Mouse (Mus musculus): ENCODE data around the gene Hypk. TPM values are rescaled to one million over a fixed set of nuclear protein-coding genes. Genes with fewer than 3 reads are reported as not detected.
"Not testable (repeated sequence)": the region's sequence is repeated elsewhere in the genome, so short reads cannot be mapped to it uniquely, and the experiment has no call there.

Gene Hypk
- polyA plus RNA-seq, 1 experiment, result 3.2 TPM

- not testable (repeated sequence) for H3K27me3 ChIP-seq (ENCODE audit: control insufficient read depth, insufficient read depth, low read length); H3K4me1 ChIP-seq (ENCODE audit: control insufficient read depth, insufficient read depth, insufficient read length); H3K36me3 ChIP-seq (ENCODE audit: control insufficient read depth, insufficient read depth, low read length)
- Histone ChIP-seq H3K27ac (ENCODE audit: insufficient read depth, low read length) (peak within 1 kb of the TSS; percentile 89), H3K4me3 (ENCODE audit: extremely low read depth, insufficient read depth, insufficient read length) (peak within 1 kb of the TSS; percentile 81)
- peak; percentile 70 to 78 for DNase-seq (ENCODE audit: low read depth in 1 of 2, low spot score in 2 of 2)
- WGBS, result 3% methylated on average over 42 of the region's 42 CpGs
- TF ChIP-seq POLR2A (IDR thresholded peaks at IDR 0.05; ENCODE audit: low read depth, low read length), result peak; percentile 94
Measured at GRCm38 (mm10) chr2:121505942-121506882, 53.1 kb downstream of the Hypk start, which contains the start of the genes Mfap1a and Wdr76. Gene Mfap1a, minus strand, starts transcription at chr2:121506665. Gene Wdr76, plus strand, starts transcription at chr2:121506723.

GRCm38 (mm10) chr2:121507173-121507950 lies 54.3 kb downstream of the Hypk start:
- 5% methylated on average over 12 of the region's 12 CpGs for WGBS
- peaks cover 7% of the 10 kb centered on the region; the same call in 1 of the 2 replicates for H3K4me1 ChIP-seq (ENCODE audit: control insufficient read depth, insufficient read depth, insufficient read length)

GRCm38 (mm10) chr2:121507951-121508330 lies 54.9 kb downstream of the Hypk start:
- no peak overlapping the region for H3K27ac ChIP-seq (ENCODE audit: insufficient read depth, low read length)

More at GRCm38 (mm10) chr2:121507173-121507950, 54.3 kb downstream of the Hypk start:
- no peaks in the 10 kb centered on the region for H3K27me3 ChIP-seq (ENCODE audit: control insufficient read depth, insufficient read depth, low read length)
- peak overlapping the region; percentile 48 for H3K4me3 ChIP-seq (ENCODE audit: extremely low read depth, insufficient read depth, insufficient read length)
- no peak overlapping the region for H3K27ac ChIP-seq (ENCODE audit: insufficient read depth, low read length)
- H3K36me3 ChIP-seq (ENCODE audit: control insufficient read depth, insufficient read depth, low read length), result peaks cover 3% of the 10 kb centered on the region; the same call in 1 of the 2 replicates
- no peak for DNase-seq (ENCODE audit: low read depth in 1 of 2, low spot score in 2 of 2)
- no peak for TF ChIP-seq POLR2A (IDR thresholded peaks at IDR 0.05; ENCODE audit: low read depth, low read length)
- TF ChIP-seq CTCF (IDR thresholded peaks at IDR 0.05; ENCODE audit: extremely low read depth, insufficient read depth, insufficient read length, insufficient replicate concordance), result no peak

More at GRCm38 (mm10) chr2:121507951-121508330, 54.9 kb downstream of the Hypk start:
- DNase-seq (ENCODE audit: low read depth in 1 of 2, low spot score in 2 of 2), result no peak
- H3K36me3 ChIP-seq (ENCODE audit: control insufficient read depth, insufficient read depth, low read length), result peaks cover 3% of the 10 kb centered on the region; the same call in 1 of the 2 replicates
- 76% methylated on average over 2 of the region's 2 CpGs for WGBS
- H3K27me3 ChIP-seq (ENCODE audit: control insufficient read depth, insufficient read depth, low read length), result no peaks in the 10 kb centered on the region
- no peak overlapping the region for H3K4me3 ChIP-seq (ENCODE audit: extremely low read depth, insufficient read depth, insufficient read length)
- H3K4me1 ChIP-seq (ENCODE audit: control insufficient read depth, insufficient read depth, insufficient read length), result peaks cover 7% of the 10 kb centered on the region; the same call in 1 of the 2 replicates
- TF ChIP-seq POLR2A (IDR thresholded peaks at IDR 0.05; ENCODE audit: low read depth, low read length) (no peak), CTCF (IDR thresholded peaks at IDR 0.05; ENCODE audit: extremely low read depth, insufficient read depth, insufficient read length, insufficient replicate concordance) (no peak)

Other genes starting within 250 kb of the Hypk start
- gene Trp53bp1, start 181.9 kb upstream of the Hypk start, polyA plus RNA-seq (2012; rRNA removed), result 16.5 and 21.1 TPM in 2 replicates
- gene Map1a, start 163.7 kb upstream of the Hypk start, polyA plus RNA-seq (2012; rRNA removed), result 1.2 and 1.3 TPM in 2 replicates
- gene Ppip5k1, start 97.9 kb upstream of the Hypk start, polyA plus RNA-seq (2012; rRNA removed), result 8.7 and 9.3 TPM in 2 replicates
- 0.36 and 0.43 TPM in 2 replicates for gene Ckmt1, start 95.6 kb upstream of the Hypk start, polyA plus RNA-seq (2012; rRNA removed)
- gene Strc, start 66.1 kb upstream of the Hypk start, polyA plus RNA-seq (2012; rRNA removed), result 0.05 and 0.07 TPM in 2 replicates
- gene Pdia3, start 39.5 kb upstream of the Hypk start, polyA plus RNA-seq (2012; rRNA removed), result 214 and 398 TPM in 2 replicates
- 0.89 and 0.97 TPM in 2 replicates for gene Catsper2, start 39.5 kb upstream of the Hypk start, polyA plus RNA-seq (2012; rRNA removed)
- 22.8 and 26.6 TPM in 2 replicates for gene Ell3, start 9.0 kb upstream of the Hypk start, polyA plus RNA-seq (2012; rRNA removed)
- 206 and 255 TPM in 2 replicates for gene Serf2, start 4.1 kb upstream of the Hypk start, polyA plus RNA-seq (2012; rRNA removed)
- 0.22 and 0.33 TPM in 2 replicates for gene Serinc4, start 3.5 kb downstream of the Hypk start, polyA plus RNA-seq (2012; rRNA removed)
- gene Mfap1b, start 20.8 kb downstream of the Hypk start, polyA plus RNA-seq (2012; rRNA removed), result 2.0 and 2.3 TPM in 2 replicates
- gene Mfap1a, start 53.4 kb downstream of the Hypk start, polyA plus RNA-seq (2012; rRNA removed), result 1.4 and 1.8 TPM in 2 replicates
- gene Wdr76, start 53.4 kb downstream of the Hypk start, polyA plus RNA-seq (2012; rRNA removed), result 2.9 and 3.8 TPM in 2 replicates